Mouse (Mus musculus) E14TG2a.4 (cell line): ENCODE results near the gene Sun3.

Source experiments
- CTCF ChIP-seq: conservative IDR thresholded peaks from 2 replicates; pipeline ENCODE4 v1.5.1; 2014; ENCODE audit warnings: low read length
- NANOG ChIP-seq: IDR thresholded peaks from 2 replicates; pipeline ENCODE4 v1.6.1; 2014; ENCODE audit warnings: borderline replicate concordance, low read length, mixed read lengths
- POU5F1 ChIP-seq: IDR thresholded peaks from 2 replicates; pipeline ENCODE4 v1.6.1; 2014; ENCODE audit warnings: low read length, borderline replicate concordance

GRCm38 (mm10) chr11:9057711-9058110 is 8.9 kb upstream of the Sun3 start:
- TF ChIP-seq CTCF (no peak), NANOG (no peak), POU5F1 (no peak)
